Mouse (Mus musculus) cerebellum, adult 18-20 months (tissue): ENCODE results near the gene Morc3.
"Not testable (repeated sequence)": the region's sequence is repeated elsewhere in the genome, so short reads cannot be mapped to it uniquely, and the experiment has no call there.

Experiments used
- DNase-seq, 2 experiments: peaks; one replicate each; pipeline ENCODE4 v3.0.0; 2021

The Morc3 gene

DNA sequence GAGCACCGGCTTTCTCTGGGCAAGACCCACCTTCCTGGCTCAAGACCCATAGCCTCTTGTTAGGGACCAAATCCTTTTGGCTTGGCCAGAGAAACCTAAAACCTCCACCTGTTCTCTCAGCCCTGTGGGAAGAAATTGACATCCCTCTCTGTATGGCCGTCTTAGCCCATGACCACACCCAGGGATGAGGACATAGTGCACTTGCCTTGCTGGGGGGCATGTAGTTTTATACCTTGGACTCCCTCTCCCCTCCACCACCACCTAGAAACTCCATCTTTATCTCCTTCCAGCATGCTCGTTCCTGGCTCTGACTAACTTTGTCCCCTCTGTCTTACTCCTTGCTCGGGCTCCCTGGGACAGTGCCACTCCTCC, 12.6 kb upstream of the Morc3 start:
- DNase-seq, result no peak

DNA sequence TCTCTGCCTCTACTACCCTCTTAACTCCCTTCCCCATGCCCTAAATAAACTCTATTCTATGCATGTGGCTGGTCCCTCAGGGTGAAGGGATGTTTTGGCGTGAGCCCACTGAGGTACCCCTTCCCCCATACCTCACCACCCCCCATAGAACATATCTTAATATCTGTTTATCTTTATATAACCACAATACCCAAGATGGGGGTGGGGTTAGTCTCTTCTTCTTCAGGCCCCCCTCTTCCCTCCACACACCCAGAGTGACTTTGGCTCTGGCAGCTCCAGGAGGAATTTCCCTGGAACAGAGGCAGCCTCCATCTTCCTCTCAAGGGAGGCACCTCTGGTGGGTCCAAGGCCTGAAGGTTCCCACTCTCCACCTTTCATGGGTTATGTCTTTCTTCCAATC, 11.9 kb upstream of the Morc3 start:
- DNase-seq, result no peak

- no peak for DNase-seq
These were observed 10.2 kb upstream of the Morc3 start for GRCm38 (mm10) chr16:93821706-93822105.

DNA sequence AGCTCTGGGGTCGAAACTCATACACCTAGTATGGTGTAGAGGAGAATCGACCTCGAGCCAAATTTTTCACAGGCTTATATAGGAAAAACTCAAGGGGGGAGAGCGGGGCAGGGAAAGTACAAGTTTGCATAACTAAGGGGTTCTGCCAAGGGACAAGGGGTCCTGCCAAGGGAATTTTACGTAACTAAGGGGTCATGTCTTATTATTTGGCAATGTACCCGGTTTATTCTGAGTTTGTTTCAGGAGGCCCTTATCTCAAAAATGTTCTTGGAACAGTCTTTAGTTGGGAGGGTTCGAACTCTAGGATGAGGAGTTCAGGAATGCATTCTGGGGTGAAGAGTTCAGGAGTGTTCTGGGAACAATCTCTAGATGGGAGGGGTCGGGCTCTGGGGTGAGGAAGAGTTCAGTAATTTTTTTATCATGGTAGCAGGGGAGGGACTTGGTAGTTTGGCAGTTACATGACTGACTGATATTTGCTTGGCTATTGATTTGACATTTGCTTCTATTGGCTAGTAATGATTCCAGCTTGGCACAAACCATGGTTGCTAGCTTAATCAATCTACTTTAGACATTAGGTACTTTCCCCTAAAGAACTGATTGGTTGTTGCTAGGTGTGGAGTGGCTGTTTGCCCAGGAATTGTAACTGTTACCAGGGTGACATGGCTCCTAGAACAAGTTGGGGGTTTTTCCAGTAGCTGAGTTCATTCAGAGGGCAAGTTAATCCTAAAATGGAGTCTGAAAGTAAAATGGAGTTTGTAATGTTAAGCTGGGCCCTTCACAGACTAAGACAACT, 9.3 kb upstream of the Morc3 start:
- DNase-seq, result not testable (repeated sequence)

GRCm38 (mm10) chr16:93824799-93825198, 7.1 kb upstream of the Morc3 start:
- no peak for DNase-seq

GRCm38 (mm10) chr16:93825463-93825862, 6.5 kb upstream of the Morc3 start:
- DNase-seq, result no peak

GRCm38 (mm10) chr16:93826054-93826453, 5.9 kb upstream of the Morc3 start:
- no peak for DNase-seq

DNA sequence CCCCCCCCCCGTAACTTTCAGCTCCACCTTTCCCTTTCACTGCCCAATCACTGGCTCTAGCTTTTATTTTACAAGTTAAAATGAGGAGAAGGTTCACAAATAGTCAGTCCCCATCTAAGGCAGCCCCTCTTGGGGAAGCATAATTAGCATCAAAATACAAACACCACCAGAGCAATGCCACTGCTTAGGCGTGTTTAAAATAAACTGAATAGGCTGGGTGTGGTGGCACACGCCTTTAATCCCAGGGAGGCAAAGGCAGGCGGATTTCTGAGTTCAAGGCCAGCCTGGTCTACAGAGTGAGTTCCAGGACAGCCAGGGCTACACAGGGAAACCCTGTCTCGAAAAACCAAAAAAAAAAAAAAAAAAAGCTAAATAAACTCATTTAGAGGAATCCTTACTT, 5.4 kb upstream of the Morc3 start:
- DNase-seq, result not testable (repeated sequence)

DNA sequence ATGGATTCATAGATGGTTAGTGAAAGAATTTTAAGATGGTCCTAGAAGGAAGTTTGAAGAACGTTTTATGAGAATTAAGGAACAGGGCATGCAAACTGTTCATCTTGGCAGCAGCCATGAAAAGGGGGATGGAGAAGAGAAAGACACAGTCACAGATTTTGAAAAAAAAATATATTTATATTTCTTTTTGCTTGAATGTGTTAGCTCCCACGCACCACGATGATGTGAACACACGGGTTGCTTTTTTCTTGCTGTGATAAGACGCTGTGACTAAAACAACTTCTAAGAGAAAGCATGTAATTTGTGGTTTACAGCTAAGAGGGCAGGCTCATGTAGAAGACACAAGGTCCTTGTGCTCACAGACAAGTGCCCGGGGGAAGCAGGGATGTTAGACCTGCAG, 5.0 kb upstream of the Morc3 start:
- no peak for DNase-seq

- DNase-seq, result no peak
These were observed 2.4 kb upstream of the Morc3 start for GRCm38 (mm10) chr16:93829526-93829925.

- DNase-seq, result no peak
These were observed 1.9 kb upstream of the Morc3 start for GRCm38 (mm10) chr16:93830071-93830470.

GRCm38 (mm10) chr16:93830916-93831315, 1.0 kb upstream of the Morc3 start:
- no peak for DNase-seq

DNA sequence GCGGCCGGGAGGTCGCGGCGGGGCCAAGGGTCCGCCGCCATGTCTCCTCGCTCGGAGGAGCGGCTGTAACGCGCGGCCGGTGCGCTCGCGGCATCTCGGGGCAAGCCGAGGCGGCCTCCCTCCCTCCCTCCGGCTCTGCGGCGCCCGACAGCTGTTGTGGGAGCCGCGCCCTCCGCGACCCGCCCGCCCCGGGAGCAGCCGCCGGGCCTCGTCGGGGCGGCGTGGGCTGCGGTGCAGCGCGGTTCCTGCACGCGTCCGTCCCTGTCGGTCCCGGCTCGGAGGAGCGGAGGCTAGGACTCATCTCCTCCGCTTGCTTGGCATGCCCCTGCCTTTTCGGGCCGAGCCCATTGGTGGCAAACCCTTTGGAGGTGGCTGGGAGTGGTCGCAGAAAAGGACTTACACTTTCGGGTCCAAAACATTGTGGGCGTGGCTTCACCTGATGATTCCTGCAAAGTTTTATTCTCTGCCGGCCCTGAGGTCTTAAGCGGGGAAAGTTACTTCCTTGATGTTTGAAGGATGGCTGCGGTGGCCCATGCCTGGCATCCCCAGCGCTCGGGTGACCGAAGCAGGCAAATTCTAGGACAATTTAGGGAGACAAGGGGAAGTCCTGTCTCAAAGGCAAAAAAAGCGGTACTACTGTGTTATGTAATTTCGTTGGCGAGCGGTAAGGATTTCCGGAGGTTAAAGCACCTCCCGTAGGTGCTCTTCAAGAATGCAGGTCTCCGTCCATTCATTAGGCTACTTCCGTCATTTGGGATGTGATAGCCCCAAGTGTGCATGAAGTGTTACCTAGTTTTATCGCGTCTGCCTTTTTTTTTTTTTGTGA, 743 bp downstream of the Morc3 start:
- peak in 1 of 2 experiments; percentile 40 for DNase-seq

DNA sequence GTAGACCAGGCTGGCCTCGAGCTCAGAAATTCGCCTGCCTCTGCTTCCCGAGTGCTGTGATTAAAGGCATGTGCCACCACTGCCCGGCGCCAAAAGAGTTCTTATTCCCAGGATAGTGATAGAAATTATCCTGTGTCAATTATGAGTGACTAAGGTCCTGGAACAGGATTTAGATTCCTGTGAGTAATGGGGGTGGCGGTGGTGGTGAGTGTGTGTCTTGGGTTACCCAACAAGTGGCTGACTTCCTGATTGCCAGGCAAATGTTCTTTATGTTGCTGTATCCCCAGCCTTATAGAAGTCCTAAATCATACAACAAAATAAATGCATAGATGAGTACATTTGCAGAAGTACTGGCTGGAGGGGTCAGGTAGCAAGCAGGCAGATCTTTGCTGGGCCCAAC, 1.6 kb downstream of the Morc3 start:
- no peak for DNase-seq

- no peak for DNase-seq
These were observed 2.2 kb downstream of the Morc3 start for GRCm38 (mm10) chr16:93834076-93834475.

DNA sequence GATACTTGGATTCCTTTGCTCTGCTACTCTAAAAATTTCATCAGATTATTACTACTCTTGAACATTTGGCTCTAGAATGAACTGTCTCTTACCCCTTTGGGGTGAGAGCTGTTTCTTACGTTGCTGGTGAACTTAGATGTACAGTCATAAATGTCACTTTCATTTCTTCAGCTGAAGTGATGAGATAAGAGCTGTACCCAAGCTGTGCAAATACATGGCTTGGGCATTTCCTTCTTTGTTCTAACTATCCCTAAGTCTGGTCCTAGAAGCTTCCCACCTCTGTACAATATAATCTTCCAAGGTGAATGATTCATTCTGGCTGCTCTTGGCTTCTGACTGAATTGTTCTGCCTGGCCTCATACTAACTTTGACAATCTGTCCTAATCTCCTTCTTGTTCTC, 7.1 kb downstream of the Morc3 start:
- no peak for DNase-seq

DNA sequence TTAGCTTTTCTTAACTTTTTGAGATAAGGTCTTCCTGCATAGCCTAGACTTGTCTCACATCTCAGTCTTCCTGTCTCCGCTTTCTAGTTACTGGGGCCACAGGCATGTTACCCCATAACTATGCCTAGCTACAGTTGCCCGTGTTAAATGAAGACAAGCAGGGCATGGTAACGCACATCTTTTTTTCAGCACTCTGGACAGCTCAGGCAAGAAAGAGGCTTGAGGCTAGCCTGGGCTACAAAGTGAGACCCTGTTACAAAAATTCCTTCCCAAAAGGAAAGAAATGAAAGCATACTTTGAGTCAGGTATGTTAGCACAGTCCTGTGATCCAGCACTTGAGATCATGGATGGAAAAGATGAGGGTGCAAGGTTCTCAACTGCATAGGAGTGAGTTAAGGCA, 18.6 kb downstream of the Morc3 start:
- no peak for DNase-seq

GRCm38 (mm10) chr16:93859967-93860366, 28.0 kb downstream of the Morc3 start:
- no peak for DNase-seq

DNA sequence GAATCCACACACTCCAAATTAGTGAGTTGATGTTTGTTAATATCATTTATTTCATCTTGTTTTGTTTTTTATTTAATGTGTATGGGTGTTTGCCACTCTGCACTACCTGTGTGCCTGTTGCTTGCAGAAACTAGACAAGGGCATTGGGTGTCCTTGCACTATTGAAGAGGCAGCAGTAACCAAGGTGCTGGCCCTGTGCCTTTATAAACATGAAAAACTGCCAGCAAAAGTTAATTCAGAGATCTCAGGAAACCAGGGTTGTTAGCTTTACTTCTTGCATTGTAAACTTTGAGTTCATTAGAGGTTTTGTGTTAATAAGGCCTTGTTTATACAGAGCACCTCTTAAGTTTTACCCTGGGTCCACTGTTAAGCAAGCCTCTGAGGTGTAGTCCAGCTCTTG, 28.8 kb downstream of the Morc3 start:
- DNase-seq, result no peak

DNA sequence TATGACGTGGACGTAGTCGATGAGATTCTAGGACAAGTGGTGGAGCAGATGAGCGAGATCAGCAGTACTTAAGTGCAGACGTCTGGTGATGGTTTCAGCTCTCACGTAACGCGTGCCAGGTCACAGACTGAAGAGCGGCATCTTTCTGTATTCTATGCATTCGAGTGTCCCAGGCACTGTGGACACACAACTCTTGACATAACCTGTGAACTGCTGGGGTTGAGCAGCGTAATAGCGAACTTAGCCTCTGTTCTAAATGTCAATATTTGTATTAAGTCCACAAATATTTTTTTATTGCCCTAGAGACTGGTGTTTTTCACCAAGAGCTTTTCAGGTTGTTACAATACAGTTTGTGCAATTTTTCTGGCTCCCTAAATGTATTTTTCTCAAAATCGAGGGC, 42.9 kb downstream of the Morc3 start:
- no peak for DNase-seq

- DNase-seq, result no peak
These were observed 45.9 kb downstream of the Morc3 start for GRCm38 (mm10) chr16:93877612-93878380.

DNA sequence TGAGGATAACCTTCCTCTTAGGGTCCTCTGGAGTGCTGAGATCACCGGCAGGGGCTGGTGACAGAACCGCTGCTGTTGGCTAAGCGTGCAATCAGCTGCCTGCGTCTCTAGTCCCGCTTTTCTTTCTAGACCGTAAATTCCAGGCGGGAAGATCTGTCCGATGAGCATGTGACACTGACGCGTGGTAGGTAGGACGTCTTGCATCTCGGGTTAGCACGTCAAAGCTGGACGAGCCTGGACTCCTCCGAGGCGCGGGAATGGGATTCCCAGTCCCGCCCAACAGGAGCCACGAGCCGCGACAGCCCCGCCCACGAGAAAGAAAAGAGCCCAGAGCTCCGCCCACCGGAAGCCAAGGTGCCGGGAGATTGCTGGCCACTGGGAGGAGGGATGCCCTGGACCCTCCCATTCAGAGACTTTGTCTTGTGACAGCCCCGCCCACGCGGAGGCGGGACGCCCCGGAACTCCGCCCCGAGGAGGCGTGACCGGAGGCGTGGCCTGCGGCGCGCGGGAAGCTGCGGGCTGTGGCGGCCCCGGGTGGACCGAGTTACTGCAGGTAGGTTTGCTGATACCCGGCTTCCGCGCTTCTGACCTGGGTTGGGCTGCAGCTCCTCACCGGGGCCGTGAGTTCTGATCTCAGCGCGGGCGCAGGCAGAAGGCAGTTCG, 51.6 kb downstream of the Morc3 start, which contains the start of gene Chaf1b:
Gene Chaf1b, plus strand, starts transcription at position 479 of the 663 bp plus-strand sequence.
- DNase-seq, result peak; percentile 92 to 93
